Mouse (Mus musculus) cerebellum, adult 2 months (tissue): ENCODE measurements around the gene Ric8b. TPM values are rescaled to one million over a fixed set of nuclear protein-coding genes. Genes with fewer than 3 reads are reported as not detected.
A peak's percentile ranks its signal among the peaks of the same experiment; 100 is the strongest.

Experiments used
- DNase-seq, 2 experiments: peaks; one replicate each; pipeline ENCODE4 v3.0.0; 2021
- H3K27ac ChIP-seq: fragments of 200-500 bp; 2 replicates; pipeline ENCODE4 v1.5.1; 2012; ENCODE audit warnings: low read length, control low read depth, inconsistent platforms; ENCODE audit not compliant: insufficient read depth
- H3K27me3 ChIP-seq: fragments of 200-500 bp; 2 replicates; pipeline ENCODE4 v1.6.1; 2012; ENCODE audit warnings: inconsistent platforms, mild to moderate bottlenecking, low read length, moderate library complexity; ENCODE audit not compliant: control insufficient read depth, insufficient read depth
- H3K4me1 ChIP-seq: fragments of 200-500 bp; 2 replicates; pipeline ENCODE4 v1.6.1; 2011; ENCODE audit warnings: low read length; ENCODE audit not compliant: control insufficient read depth, insufficient read depth
- H3K4me3 ChIP-seq: fragments of 200-500 bp; replicated peaks from 2 replicates; pipeline ENCODE3; 2011; ENCODE audit warnings: mild to moderate bottlenecking, low read depth, low read length, control low read depth; ENCODE audit not compliant: insufficient read depth
- CTCF ChIP-seq: fragments of 200-500 bp; IDR thresholded peaks from 2 replicates; pipeline ENCODE4 v1.5.1; 2011; ENCODE audit warnings: low read depth, mild to moderate bottlenecking, control low read depth, low read length, moderate library complexity, borderline replicate concordance; ENCODE audit not compliant: insufficient read depth
- POLR2A ChIP-seq: fragments of 200-500 bp; IDR thresholded peaks from 2 replicates; pipeline ENCODE4 v1.6.1; 2011; ENCODE audit warnings: low read length, control low read depth, borderline replicate concordance; ENCODE audit not compliant: insufficient read depth
- WGBS: fragments of 180-500 bp; shearing (Covaris S2); methylation state at CpG from one replicate; pipeline ENCODE4 v1.1.7; 2018; 5-methylcytosine and 5-hydroxymethylcytosine counted together
- polyA plus RNA-seq: library from polyadenylated mRNA; depleted of rRNA; stranded (reverse); fragments of >200 nt; gene quantifications from 2 replicates; pipeline ENCODE4 v1.2.3, GENCODE M21; 2012; rRNA removed

The Ric8b gene
- 41.5 and 43.3 TPM in 2 replicates for polyA plus RNA-seq

DNA sequence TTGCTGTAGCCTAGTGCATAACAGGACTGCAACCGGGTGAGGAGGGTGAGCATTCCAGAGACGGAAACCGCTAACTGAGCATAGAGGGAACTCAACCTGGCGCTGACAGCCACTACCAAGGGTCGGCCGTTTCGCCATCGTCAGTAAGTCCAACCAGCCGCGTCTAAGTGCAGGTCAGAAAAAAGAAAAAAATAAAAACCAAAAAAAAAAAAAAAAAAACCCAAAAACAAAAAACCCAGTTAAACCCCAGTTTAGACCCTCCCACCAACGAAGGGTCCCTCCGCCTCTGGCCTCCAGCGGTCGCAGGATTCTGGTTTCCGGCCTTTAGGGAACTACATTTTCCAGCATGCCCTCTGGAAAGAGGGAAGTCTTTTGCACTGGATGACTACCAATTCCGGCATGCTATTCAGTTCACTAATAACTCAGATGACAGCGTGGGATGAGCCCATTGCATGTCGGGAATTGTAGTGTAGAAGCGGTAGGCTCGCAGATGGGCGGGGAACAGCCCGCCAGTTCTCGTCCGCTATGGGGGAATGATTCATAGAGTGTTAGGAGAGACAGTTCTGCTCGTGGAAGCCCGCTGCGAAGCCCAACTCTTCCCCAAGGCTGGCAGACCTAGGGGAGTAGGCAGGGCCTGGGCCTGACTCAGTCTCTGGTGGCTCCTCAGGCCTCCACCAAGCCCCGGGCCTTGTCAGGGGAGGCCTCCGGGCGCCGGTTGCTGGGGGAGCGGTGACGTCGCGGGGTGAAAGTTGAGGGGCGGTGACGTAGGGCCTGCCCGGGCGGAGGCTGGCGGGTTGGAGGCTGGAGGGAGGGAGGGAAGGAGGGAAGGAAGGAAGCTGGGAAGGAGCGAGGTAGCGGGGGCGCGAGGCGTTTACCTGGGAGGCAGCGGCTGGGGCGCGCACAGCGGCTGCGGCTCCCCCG, at the start of gene Ric8b:
TSS of gene Ric8b (plus strand) at position 807 of the 921 bp plus-strand sequence.
- H3K4me3 ChIP-seq: peak within 1 kb of the TSS; percentile 91
- under 1% methylated on average over 51 of the region's 51 CpGs for WGBS
- peak within 1 kb of the TSS; percentile 95 for H3K27ac ChIP-seq
- H3K27me3 ChIP-seq: no peaks in the 10 kb centered on the region
- peak; percentile 98 to 100 for DNase-seq
- no peak for TF ChIP-seq CTCF
- TF ChIP-seq POLR2A: peak; percentile 63; the same call in 1 of the 2 replicates
- no peaks in the 10 kb centered on the region; the same call in 1 of the 2 replicates for H3K4me1 ChIP-seq

DNA sequence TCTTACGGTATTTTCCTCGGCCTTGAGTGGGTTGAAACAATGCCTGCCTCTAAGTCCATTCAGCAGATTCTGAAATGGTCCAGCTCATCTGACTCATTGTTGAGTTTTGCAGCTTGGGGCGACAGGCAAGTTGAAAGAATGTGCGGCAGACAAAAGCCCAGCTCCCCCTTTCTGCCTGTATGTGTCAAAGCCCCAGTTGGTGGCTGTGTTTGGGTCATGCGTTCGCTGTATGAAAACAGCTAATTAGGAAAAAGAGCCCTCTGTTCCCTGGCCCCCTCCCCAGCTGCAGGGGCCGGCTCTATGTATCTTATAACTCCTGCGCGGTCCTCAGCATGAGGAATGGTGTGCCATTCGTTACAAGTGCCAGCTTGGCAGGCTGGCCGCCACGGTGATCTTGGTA, 46.1 kb upstream of the Ric8b start:
- no peak for TF ChIP-seq POLR2A
- no peak for TF ChIP-seq CTCF
- 27% methylated on average over 12 of the region's 12 CpGs for WGBS
- H3K4me1 ChIP-seq: no peaks in the 10 kb centered on the region
- H3K27ac ChIP-seq: no peak overlapping the region
- no peak for DNase-seq
- no peaks in the 10 kb centered on the region for H3K27me3 ChIP-seq
- no peak overlapping the region for H3K4me3 ChIP-seq

DNA sequence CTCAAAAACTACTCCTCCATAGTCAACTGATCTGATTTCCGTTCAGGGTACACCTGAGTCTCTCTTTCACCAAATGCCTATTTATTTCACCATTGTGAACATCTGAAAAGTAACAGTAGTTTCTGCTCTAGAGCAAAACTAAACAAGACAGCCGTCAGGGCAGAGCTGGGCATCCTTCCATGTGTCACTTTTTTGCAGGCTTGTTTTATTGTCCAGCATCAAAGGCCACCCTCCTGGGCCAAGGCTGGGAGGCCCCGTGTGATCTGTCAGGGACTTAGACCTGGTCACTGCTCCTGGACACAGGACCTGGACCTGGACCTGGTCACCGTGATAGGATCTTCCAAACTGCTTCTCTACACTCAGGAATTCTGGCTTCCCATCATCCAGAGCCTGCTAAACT, 45.5 kb upstream of the Ric8b start:
- Histone ChIP-seq H3K27me3 (no peaks in the 10 kb centered on the region), H3K4me3 (no peak overlapping the region), H3K4me1 (no peaks in the 10 kb centered on the region), H3K27ac (no peak overlapping the region)
- TF ChIP-seq CTCF (no peak), POLR2A (no peak)
- DNase-seq: no peak
- WGBS: 49% methylated on average over 4 of the region's 4 CpGs

DNA sequence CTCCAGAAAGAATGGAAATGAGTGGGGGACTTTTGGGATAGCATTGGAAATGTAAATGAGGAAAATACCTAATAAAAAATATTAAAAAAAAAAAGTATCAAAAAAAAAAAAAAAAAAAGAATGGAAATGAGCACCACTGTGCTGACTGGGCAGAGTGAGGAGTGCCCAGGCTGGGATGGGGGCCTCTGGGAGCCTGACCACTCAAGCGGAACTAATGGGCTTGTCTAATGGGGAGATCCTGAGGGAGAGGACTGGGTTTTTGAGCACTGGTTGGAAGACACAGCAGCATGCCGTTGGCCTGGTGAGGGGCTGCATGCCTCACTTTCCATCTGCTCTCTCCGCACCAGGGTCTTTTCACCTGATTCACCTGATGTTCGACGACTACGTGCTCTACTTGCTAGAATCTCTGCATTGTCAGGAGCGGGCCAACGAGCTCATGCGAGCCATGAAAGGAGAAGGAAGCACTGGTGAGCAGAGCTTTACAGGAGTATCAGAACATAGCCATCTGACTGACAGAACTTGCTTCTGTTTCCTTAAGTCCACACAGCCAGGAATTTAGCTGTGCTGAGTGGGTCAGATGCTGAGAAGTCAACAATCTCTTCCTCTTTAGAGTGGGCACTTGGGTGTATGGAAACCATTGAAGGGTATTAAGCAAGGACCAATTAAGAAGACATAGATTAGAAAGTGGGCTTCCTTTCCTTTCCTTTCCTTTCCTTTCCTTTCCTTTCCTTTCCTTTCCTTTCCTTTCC, 37.4 kb upstream of the Ric8b start:
- H3K27me3 ChIP-seq: no peaks in the 10 kb centered on the region
- H3K4me1 ChIP-seq: no peaks in the 10 kb centered on the region
- WGBS: 37% methylated on average over 9 of the region's 9 CpGs
- no peak overlapping the region for H3K27ac ChIP-seq
- no peak overlapping the region for H3K4me3 ChIP-seq
- no peak for TF ChIP-seq POLR2A
- no peak for TF ChIP-seq CTCF
- DNase-seq: no peak

DNA sequence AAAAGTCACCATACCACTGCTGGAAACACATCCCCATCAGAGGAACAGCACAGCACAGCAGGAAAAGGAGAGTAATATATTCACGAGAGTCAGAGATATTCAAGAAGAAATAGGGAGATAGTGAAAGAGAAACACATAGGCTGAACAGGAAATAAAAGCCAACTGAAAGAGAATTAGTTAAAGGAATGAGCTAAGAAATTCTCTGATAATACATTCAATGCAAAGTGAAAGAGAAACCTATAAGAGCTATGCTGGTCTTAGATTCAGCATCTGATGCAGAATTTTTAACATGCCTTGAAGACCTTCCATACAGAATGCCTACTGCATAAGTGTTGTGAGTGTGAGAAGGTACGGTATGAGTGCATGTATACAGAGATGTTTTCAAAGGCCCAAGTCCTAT, 34.9 kb upstream of the Ric8b start:
- H3K27me3 ChIP-seq: no peaks in the 10 kb centered on the region; the same call in 1 of the 2 replicates
- no peaks in the 10 kb centered on the region for H3K4me1 ChIP-seq
- 92% methylated on average over 2 of the region's 2 CpGs for WGBS
- H3K27ac ChIP-seq: no peak overlapping the region
- TF ChIP-seq POLR2A (no peak), CTCF (no peak)
- H3K4me3 ChIP-seq: no peak overlapping the region
- no peak for DNase-seq

DNA sequence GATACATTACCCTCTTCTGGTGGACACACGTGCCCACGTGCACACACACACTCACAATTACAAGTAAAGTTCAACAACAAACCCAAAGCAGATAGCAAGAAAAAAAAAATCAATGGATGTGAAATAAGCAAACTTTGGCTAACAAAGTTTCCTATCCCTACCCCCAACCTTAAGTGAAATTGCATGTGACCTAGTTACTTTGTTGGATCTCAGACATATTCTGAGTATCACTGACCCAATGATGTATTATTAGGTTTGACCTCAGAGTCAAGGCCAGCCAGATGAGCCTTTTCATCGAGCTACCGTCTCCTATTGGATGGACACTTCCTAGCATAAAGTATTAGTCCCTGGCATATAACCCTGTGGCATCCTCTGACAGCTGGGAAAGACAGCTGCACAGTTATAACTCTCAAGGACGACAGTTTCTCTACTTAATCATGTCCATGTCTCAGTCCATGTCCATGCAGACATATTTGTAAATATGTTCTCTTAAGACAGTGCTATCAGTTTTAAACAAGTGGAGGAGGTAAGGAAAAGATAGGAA, 32.0 kb upstream of the Ric8b start:
- Histone ChIP-seq H3K4me3 (no peak overlapping the region), H3K27ac (no peak overlapping the region), H3K4me1 (no peaks in the 10 kb centered on the region), H3K27me3 (no peaks in the 10 kb centered on the region; the same call in 1 of the 2 replicates)
- TF ChIP-seq CTCF: no peak
- TF ChIP-seq POLR2A: no peak
- no peak for DNase-seq
- WGBS: 63% methylated on average over 5 of the region's 5 CpGs

DNA sequence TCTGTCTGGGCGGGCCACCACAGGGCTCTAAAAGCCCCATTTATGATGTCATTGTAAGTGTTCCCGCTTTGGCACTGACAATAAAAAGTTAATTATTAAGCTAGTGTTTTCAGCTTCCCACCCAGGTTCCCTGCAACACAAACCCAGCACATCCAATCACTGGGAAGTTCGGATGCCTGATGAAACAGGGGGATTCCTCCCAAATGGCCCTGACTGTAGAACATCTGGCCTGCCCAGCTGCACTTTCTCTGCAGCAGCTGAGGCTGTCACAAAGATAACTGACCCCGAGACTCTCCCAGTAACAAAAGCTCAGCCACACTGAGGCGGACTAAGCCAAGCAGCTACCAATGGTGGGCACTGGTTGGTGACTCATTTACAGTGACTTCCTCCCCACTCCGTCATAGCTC, 31.2 kb upstream of the Ric8b start:
- Histone ChIP-seq H3K27me3 (no peaks in the 10 kb centered on the region; the same call in 1 of the 2 replicates), H3K4me1 (no peaks in the 10 kb centered on the region), H3K4me3 (no peak overlapping the region), H3K27ac (no peak overlapping the region)
- DNase-seq: no peak
- 73% methylated on average over 6 of the region's 6 CpGs for WGBS
- TF ChIP-seq POLR2A: no peak
- TF ChIP-seq CTCF: no peak

DNA sequence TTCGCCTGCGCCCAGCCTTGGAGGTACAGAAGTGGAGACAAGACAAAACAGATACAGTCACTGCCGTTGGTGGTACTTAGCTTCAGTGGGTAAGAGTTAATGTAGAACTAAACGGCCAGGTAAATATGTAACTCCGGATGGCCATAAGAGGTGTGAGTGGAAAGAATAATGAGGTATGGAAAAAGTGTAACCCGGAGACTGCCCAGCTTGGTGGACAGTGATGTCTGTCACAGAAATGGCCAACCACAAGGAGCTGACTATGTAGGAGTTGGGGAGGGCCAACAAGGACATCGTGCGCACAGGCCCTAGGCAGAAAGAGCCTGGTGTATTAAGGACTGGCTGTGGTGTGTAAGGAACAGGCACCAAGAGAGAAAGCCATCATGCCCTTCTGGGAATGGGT, 30.6 kb upstream of the Ric8b start:
- H3K27ac ChIP-seq: no peak overlapping the region
- WGBS: 90% methylated on average over 8 of the region's 8 CpGs

More for the DNA sequence above, 30.6 kb upstream of the Ric8b start:
- Histone ChIP-seq H3K4me1 (no peaks in the 10 kb centered on the region), H3K4me3 (no peak overlapping the region), H3K27me3 (no peaks in the 10 kb centered on the region; the same call in 1 of the 2 replicates)
- DNase-seq: no peak
- TF ChIP-seq POLR2A (no peak), CTCF (no peak)
